Mouse (Mus musculus) forebrain, embryonic 11.5 days (tissue): ENCODE results near the gene Gcnt7. TPM values are rescaled to one million over a fixed set of nuclear protein-coding genes. Genes with fewer than 3 reads are reported as not detected.

ENCODE experiments used
- ATAC-seq: fragments of 200-750 bp; cut with Nextera tagmentation; replicated peaks from 2 replicates; pipeline ENCODE4 v1.8.0; 2017; ENCODE audit warnings: moderate TSS enrichment; ENCODE audit not compliant: low FRiP score
- DNase-seq: peaks from one replicate; pipeline ENCODE4 v3.0.0-alpha.2; 2017; ENCODE audit warnings: low spot score
- H3K27ac ChIP-seq: fragments of 300-500 bp; sonication (generic); 2 replicates; pipeline ENCODE4 v1.5.1; 2014; ENCODE audit warnings: low read depth, low read length
- H3K27me3 ChIP-seq: fragments of 300-500 bp; sonication (generic); 2 replicates; pipeline ENCODE4 v1.6.1; 2014; ENCODE audit warnings: mild to moderate bottlenecking, low read length, mixed read lengths; ENCODE audit not compliant: control insufficient read depth, insufficient read depth
- H3K36me3 ChIP-seq: fragments of 300-500 bp; sonication (generic); 2 replicates; pipeline ENCODE4 v1.6.1; 2014; ENCODE audit warnings: mild to moderate bottlenecking, low read length, moderate library complexity, mixed read lengths; ENCODE audit not compliant: control insufficient read depth, insufficient read depth
- H3K4me1 ChIP-seq: fragments of 300-500 bp; sonication (generic); replicated peaks from 2 replicates; pipeline ENCODE4 v1.6.1; 2014; ENCODE audit warnings: low read length, mixed read lengths; ENCODE audit not compliant: control insufficient read depth, insufficient read depth
- H3K4me2 ChIP-seq: fragments of 300-500 bp; sonication (generic); 2 replicates; pipeline ENCODE4 v1.6.1; 2014; ENCODE audit warnings: low read depth, mild to moderate bottlenecking, low read length, moderate library complexity, mixed read lengths; ENCODE audit not compliant: severe bottlenecking
- H3K4me3 ChIP-seq: fragments of 300-500 bp; sonication (generic); 2 replicates; pipeline ENCODE4 v1.5.1; 2014; ENCODE audit warnings: low read depth, low read length
- H3K9ac ChIP-seq: fragments of 300-500 bp; sonication (generic); 2 replicates; pipeline ENCODE4 v1.6.1; 2014; ENCODE audit warnings: low read length
- H3K9me3 ChIP-seq: fragments of 300-500 bp; sonication (generic); 2 replicates; pipeline ENCODE4 v1.6.1; 2016; ENCODE audit warnings: low read length, mixed read lengths; ENCODE audit not compliant: control insufficient read depth
- WGBS: fragments of 180-500 bp; shearing (Covaris S2); extraction: QIAGEN DNeasy Blood & Tissue Kit; methylation state at CpG from one replicate; pipeline ENCODE4 v1.1.7; 2014; 5-methylcytosine and 5-hydroxymethylcytosine counted together
- polyA plus RNA-seq: library from polyadenylated mRNA; unstranded; fragments of >200 nt; fragmentation: Nextera tagmentation; extraction: Ambion mirVana; gene quantifications from 2 replicates; pipeline ENCODE4 v1.2.1, GENCODE M21; 2014

Gene Gcnt7
- polyA plus RNA-seq, 1 experiment from 2014 or later = 1.5 TPM

DNA sequence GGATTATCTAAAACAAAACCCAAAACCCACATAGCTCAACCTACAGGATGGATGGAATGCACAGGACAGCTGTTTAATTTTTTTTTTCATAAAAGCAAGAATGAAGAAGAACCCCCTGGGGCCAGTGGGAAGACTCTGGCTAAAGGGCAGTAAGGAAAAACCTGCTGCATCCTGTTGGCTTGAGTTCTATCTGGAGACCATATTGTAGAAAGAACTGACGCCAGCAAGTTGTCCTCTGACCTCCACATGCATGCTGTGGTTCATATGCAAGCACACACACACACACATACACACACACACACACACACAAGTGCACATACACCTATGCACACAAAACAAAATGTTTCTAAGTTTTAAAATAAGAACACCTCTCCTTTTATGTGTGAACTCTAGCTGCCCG, 47.7 kb downstream of the Gcnt7 start:
- no peak overlapping the region for H3K9ac ChIP-seq
- H3K36me3 ChIP-seq = no peaks in the 10 kb centered on the region
- H3K4me2 ChIP-seq = no peak overlapping the region
- no peaks in the 10 kb centered on the region for H3K27me3 ChIP-seq
- H3K4me3 ChIP-seq = no peak overlapping the region
- ATAC-seq (no peak), DNase-seq (no peak)
- no peaks in the 10 kb centered on the region for H3K9me3 ChIP-seq
- 86% methylated on average over 2 of the region's 2 CpGs for WGBS
- H3K27ac ChIP-seq = no peak overlapping the region
- H3K4me1 ChIP-seq = peaks cover 3% of the 10 kb centered on the region; the same call in 1 of the 2 replicates

DNA sequence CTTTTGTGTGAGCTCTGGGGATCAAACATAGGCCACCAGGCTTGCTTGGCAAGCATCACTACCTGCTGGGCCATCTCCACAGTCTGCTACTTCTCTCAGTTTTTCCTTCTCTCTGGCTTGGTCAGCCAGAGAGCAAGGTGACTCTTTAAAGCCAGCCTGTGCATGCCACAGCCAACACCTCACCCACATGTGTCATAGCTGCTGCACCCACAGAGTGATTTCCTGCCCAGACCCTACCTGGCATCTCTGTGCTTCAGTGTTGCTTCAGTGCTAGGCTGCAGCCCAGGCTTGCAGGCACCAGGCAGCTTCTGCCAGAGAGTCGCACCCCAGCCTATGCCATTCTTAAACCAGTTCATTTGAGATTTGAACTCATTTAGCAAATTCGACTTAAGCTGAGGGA, 50.9 kb downstream of the Gcnt7 start:
- Histone ChIP-seq H3K27ac (no peak overlapping the region), H3K36me3 (no peaks in the 10 kb centered on the region), H3K4me2 (no peak overlapping the region), H3K27me3 (no peaks in the 10 kb centered on the region), H3K9ac (no peak overlapping the region), H3K4me1 (no peaks in the 10 kb centered on the region), H3K4me3 (no peak overlapping the region), H3K9me3 (no peaks in the 10 kb centered on the region)
- ATAC-seq (no peak), DNase-seq (no peak)
- WGBS = 76% methylated on average over 2 of the region's 2 CpGs

DNA sequence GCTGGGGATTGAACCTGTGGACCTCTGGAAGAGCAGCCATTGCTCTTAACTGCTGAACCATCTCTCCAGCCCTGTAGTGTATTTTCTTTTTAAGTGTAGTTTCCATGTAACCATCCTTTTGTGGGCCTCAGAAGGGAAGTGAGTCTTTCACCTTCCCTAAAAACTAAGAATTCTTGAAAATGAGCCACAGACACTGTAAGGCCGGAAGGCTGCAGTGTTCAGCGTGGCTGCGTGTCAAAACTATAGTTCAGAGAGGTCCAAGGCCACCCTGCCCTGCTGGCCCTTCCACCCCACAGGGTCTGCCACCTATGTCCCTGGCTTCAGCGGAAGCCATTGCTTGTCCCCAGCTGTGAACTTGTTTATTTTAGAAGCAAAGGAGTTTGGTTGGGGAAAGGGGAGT, 52.2 kb downstream of the Gcnt7 start:
- Histone ChIP-seq H3K4me1 (no peaks in the 10 kb centered on the region), H3K4me2 (no peak overlapping the region), H3K4me3 (no peak overlapping the region), H3K9ac (no peak overlapping the region), H3K27me3 (no peaks in the 10 kb centered on the region), H3K9me3 (no peaks in the 10 kb centered on the region), H3K27ac (no peak overlapping the region), H3K36me3 (no peaks in the 10 kb centered on the region)
- ATAC-seq = no peak
- 85% methylated on average over 4 of the region's 4 CpGs for WGBS
- DNase-seq = no peak

DNA sequence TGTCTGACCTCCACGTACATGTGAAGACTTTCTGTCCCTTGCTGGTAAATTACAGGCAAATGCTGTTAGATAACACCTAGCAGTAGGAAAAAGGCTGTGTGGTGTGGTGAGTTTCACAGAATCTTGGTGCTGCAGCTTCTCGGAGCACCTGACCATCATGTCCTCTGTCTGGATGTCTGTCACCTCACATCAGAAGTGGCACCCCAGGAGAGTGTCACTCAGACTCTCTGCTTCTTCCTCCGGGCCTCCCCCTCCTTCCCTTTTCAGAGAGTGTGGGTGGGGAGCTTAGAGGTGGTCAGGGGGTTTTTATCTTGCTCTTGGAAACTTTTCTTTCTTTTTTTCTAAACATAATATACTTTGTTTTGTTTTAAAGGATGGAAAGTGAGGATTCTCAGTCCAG, 53.4 kb downstream of the Gcnt7 start:
- Histone ChIP-seq H3K36me3 (no peaks in the 10 kb centered on the region), H3K4me2 (no peak overlapping the region), H3K4me1 (0 out of 2 replicates have a peak, but pooled peaks cover under 1% of the 10 kb centered on the region), H3K27me3 (no peaks in the 10 kb centered on the region), H3K4me3 (no peak overlapping the region), H3K9me3 (no peaks in the 10 kb centered on the region), H3K27ac (no peak overlapping the region), H3K9ac (no peak overlapping the region)
- 74% methylated on average over 3 of the region's 3 CpGs for WGBS
- ATAC-seq (no peak), DNase-seq (no peak)

DNA sequence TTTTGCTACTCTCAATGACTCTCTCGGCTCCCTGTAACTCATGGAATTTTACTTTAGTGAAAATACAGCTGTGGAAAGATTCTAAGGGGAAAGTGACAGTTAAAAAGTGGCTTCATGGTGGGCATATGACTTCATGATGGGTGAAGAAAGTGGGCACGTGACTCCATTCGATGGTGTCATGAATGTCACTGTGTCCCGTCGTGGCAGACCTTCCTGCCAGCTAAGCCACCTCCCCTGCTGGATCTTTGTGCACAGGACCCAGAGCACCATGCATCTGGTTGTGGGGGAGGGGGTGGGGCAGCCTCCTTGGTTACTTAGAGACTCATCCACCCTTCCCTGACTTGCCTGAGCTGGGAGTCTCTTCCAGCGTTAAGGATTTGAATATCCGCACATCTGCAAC, 54.2 kb downstream of the Gcnt7 start:
- ATAC-seq = no peak
- DNase-seq = no peak
- 67% methylated on average over 7 of the region's 7 CpGs for WGBS

DNA sequence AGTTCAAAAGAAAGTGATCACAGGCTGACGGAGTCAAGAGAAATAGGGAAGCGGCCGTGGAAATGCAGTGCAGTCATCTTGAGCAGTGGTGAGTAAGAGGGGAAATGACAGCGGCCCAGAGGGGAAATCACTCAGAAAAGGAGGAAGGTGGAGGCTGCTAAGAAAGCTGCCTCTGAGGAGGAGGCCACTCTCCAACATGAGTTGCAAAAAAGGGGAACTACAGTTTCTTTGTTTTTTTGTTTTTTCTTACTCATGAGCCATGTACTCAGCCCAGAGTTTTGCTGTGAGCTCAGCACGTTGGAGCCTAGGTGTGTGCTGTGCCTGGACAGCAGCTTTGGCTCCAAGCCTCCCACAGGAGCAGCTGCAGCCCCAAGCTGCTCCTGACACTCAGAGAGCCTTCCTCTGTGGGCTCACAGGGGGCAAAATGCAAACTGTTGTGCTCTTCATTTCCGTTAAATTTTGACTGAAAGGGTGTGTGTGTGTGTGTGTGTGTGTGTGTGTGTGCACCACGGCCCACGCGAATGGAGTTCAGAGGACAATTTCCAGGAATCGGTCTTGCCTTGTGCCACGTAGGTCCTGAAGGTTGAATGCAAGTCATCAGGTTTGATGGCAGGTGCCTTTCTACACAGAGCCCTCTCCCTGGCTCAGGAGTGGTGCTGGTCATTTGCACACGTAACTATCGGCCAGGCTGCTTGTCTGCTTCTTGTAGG, 57.1 kb downstream of the Gcnt7 start:
- Histone ChIP-seq H3K9me3 (no peaks in the 10 kb centered on the region), H3K36me3 (no peaks in the 10 kb centered on the region), H3K4me2 (no peak overlapping the region), H3K9ac (no peak overlapping the region), H3K4me3 (no peak overlapping the region), H3K27me3 (no peaks in the 10 kb centered on the region), H3K27ac (no peak overlapping the region), H3K4me1 (0 out of 2 replicates have a peak, but pooled peaks cover 2% of the 10 kb centered on the region)
- ATAC-seq (no peak), DNase-seq (no peak)
- 82% methylated on average over 13 of the region's 13 CpGs for whole genome bisulfite sequencing

More for the DNA sequence above, 54.2 kb downstream of the Gcnt7 start:
- Histone ChIP-seq H3K27me3 (no peaks in the 10 kb centered on the region), H3K27ac (no peak overlapping the region), H3K4me3 (no peak overlapping the region), H3K4me2 (no peak overlapping the region), H3K4me1 (0 out of 2 replicates have a peak, but pooled peaks cover 2% of the 10 kb centered on the region), H3K9ac (no peak overlapping the region), H3K36me3 (no peaks in the 10 kb centered on the region), H3K9me3 (no peaks in the 10 kb centered on the region)

Other genes starting within 250 kb of the Gcnt7 start
- gene Mc3r, start 210.1 kb downstream of the Gcnt7 start, polyA plus RNA-seq = 0.09 TPM in 1 of 2 replicates, not detected in the other
- gene Fam210b, start 113.0 kb downstream of the Gcnt7 start, polyA plus RNA-seq = 20.1 and 20.9 TPM in 2 replicates
- gene Aurka, start 88.1 kb downstream of the Gcnt7 start, polyA plus RNA-seq = 192 and 193 TPM in 2 replicates
- gene Cstf1, start 87.9 kb downstream of the Gcnt7 start, polyA plus RNA-seq = 52.5 and 53.3 TPM in 2 replicates
- gene Cass4, start 64.8 kb downstream of the Gcnt7 start, polyA plus RNA-seq = 0.47 TPM in 1 of 2 replicates, not detected in the other
- 86.0 and 90.5 TPM in 2 replicates for gene Rtf2, start 18.0 kb downstream of the Gcnt7 start, polyA plus RNA-seq
- 0.39 and 0.97 TPM in 2 replicates for gene Fam209, start 13.9 kb upstream of the Gcnt7 start, polyA plus RNA-seq
- gene Tfap2c, start 91.0 kb upstream of the Gcnt7 start, polyA plus RNA-seq = 45.1 and 46.5 TPM in 2 replicates